Comparison of ENCODE assay signal across 12 mouse cellular contexts in genomic region chr14:121937601-121938255, GRCm38 (mm10). TPM values are rescaled to one million over a fixed set of nuclear protein-coding genes. Genes with fewer than 3 reads are reported as not detected.
DNase-seq lines count a peak whose midpoint lies in the region; ATAC-seq and TF ChIP-seq lines count a peak whose summit lies in the region.
"Had no signal": no experiment of that assay in that cellular context is flagged by ENCODE, and none has a peak within 500 bp of the region (broad histone marks: within the 10 kb centered on the region; RNA-seq: fewer than 3 reads in every experiment).

No protein-coding gene starts in this region.

- no peaks in the 10 kb centered on the region for H3K27me3 ChIP-seq in lung, embryonic 14.5 days (ENCODE audit: insufficient read depth, low read length)
- no peaks in the 10 kb centered on the region for H3K27me3 ChIP-seq in midbrain, embryonic 14.5 days (ENCODE audit: control insufficient read depth, insufficient read depth, low read length)

- H3K36me3 ChIP-seq in lung, embryonic 14.5 days (ENCODE audit: insufficient read depth) = no peaks in the 10 kb centered on the region; the same call in none of the 2 replicates
- H3K36me3 ChIP-seq in midbrain, embryonic 14.5 days (ENCODE audit: control insufficient read depth, insufficient read depth, low read length) = peaks cover 9% of the 10 kb centered on the region; the same call in 1 of the 2 replicates

- TF ChIP-seq CTCF in lung, embryonic 14.5 days (IDR thresholded peaks at IDR 0.05; ENCODE audit: low read depth) = no peak
- no peak for TF ChIP-seq CTCF in bone marrow, adult 2 months (IDR thresholded peaks at IDR 0.05; ENCODE audit: control insufficient read depth, insufficient read depth, low read length)

- TF ChIP-seq POLR2A in bone marrow, adult 2 months (IDR thresholded peaks at IDR 0.05; ENCODE audit: borderline replicate concordance, control insufficient read depth, low read depth, low read length) = peak; percentile 35; the same call in 1 of the 2 replicates

- H3K9me3 ChIP-seq in lung, embryonic 14.5 days (ENCODE audit: low read depth, low read length) = no peaks in the 10 kb centered on the region; the same call in 1 of the 2 replicates
- no peaks in the 10 kb centered on the region for H3K9me3 ChIP-seq in midbrain, embryonic 14.5 days (ENCODE audit: control insufficient read depth, low read length)

- H3K27ac ChIP-seq in lung, embryonic 14.5 days (ENCODE audit: low read depth) = 0 out of 2 replicates have a peak overlapping the region, but pooled peaks have one; percentile 32
- H3K27ac ChIP-seq in bone marrow, adult 2 months (ENCODE audit: control insufficient read depth, insufficient read depth, low read depth, low read length, poor library complexity) = peak overlapping the region; percentile 77
- no peak overlapping the region for H3K27ac ChIP-seq in midbrain, embryonic 14.5 days (replicated peaks; ENCODE audit: low read depth, low read length)

- WGBS in lung, embryonic 14.5 days = 73% methylated on average over 11 of the region's 11 CpGs
- WGBS in bone marrow, adult 2 months = 30% methylated on average over 11 of the region's 11 CpGs
- 90% methylated on average over 11 of the region's 11 CpGs for WGBS in midbrain, embryonic 14.5 days

- no peaks in the 10 kb centered on the region for H3K4me1 ChIP-seq in lung, embryonic 14.5 days (ENCODE audit: insufficient read depth)
- H3K4me1 ChIP-seq in bone marrow, adult 2 months (ENCODE audit: control insufficient read depth, insufficient read depth, low read length) = peaks cover 16% of the 10 kb centered on the region
- H3K4me1 ChIP-seq in midbrain, embryonic 14.5 days (ENCODE audit: control insufficient read depth, insufficient read depth, low read length) = no peaks in the 10 kb centered on the region

- no peak overlapping the region for H3K4me2 ChIP-seq in lung, embryonic 14.5 days
- no peak overlapping the region for H3K4me2 ChIP-seq in midbrain, embryonic 14.5 days (ENCODE audit: low read length)

- ATAC-seq in lung, embryonic 14.5 days (ENCODE audit: insufficient read depth) = no peak
- no peak for ATAC-seq in midbrain, embryonic 14.5 days (ENCODE audit: low FRiP score, low TSS enrichment)
- ATAC-seq: forebrain, embryonic 14.5 days had no signal

- H3K9ac ChIP-seq in lung, embryonic 14.5 days = no peak overlapping the region
- no peak overlapping the region for H3K9ac ChIP-seq in midbrain, embryonic 14.5 days (replicated peaks; ENCODE audit: low read length)

- H3K4me3 ChIP-seq in lung, embryonic 14.5 days (ENCODE audit: low read depth, low read length) = no peak overlapping the region
- H3K4me3 ChIP-seq in bone marrow, adult 2 months (replicated peaks; ENCODE audit: control insufficient read depth, low read depth, low read length) = no peak overlapping the region
- no peak overlapping the region for H3K4me3 ChIP-seq in midbrain, embryonic 14.5 days (replicated peaks; ENCODE audit: low read depth, low read length)

- no peak for DNase-seq in lung, embryonic 14.5 days
- no peak for DNase-seq in lung, postnatal 36 days
- peak; percentile 75 for DNase-seq in induced T-regulatory cell, adult 2 months (ENCODE audit: low read depth)
- DNase-seq in naive thymus-derived CD4-positive, alpha-beta T cell, adult 2 months (ENCODE audit: low read depth) = peak; percentile 64
- no peak for DNase-seq in cerebellum, postnatal 10 days
- DNase-seq in Muller cell, postnatal 12 days (ENCODE audit: inconsistent ontology term) = no peak
- no peak for DNase-seq in midbrain, embryonic 14.5 days
- DNase-seq: cerebellum, postnatal 36 days; kidney, adult 2 months; lung, adult 18-20 months had no signal

RNA-seq across cellular contexts. Expression of gene Gpr18, which starts 22.1 kb away (rescaled TPM):
- polyA plus RNA-seq in lung, embryonic 14.5 days (2014; fragmentation: Nextera tagmentation; extraction: Ambion mirVana) = 0.28 and 0.47 TPM in 2 replicates
- 2.8 and 3.4 TPM in 2 replicates for polyA plus RNA-seq in bone marrow, adult 2 months (2011; ENCODE audit: insufficient read depth, insufficient read length, low replicate concordance, missing spikeins)
- polyA plus RNA-seq in midbrain, embryonic 14.5 days (2014; fragmentation: Nextera tagmentation; extraction: Ambion mirVana) = not detected in 2 replicates
- polyA plus RNA-seq: forebrain, embryonic 14.5 days had no signal

RNA-seq across cellular contexts. Expression of gene Gpr183, which starts 27.3 kb away (rescaled TPM):
- 2.9 and 3.6 TPM in 2 replicates for polyA plus RNA-seq in lung, embryonic 14.5 days (2014; fragmentation: Nextera tagmentation; extraction: Ambion mirVana)
- polyA plus RNA-seq in bone marrow, adult 2 months (2011; ENCODE audit: insufficient read depth, insufficient read length, low replicate concordance, missing spikeins) = 0.83 and 1.5 TPM in 2 replicates
- 0.67 and 0.72 TPM in 2 replicates for polyA plus RNA-seq in midbrain, embryonic 14.5 days (2014; fragmentation: Nextera tagmentation; extraction: Ambion mirVana)

RNA-seq across cellular contexts. Expression of gene Ubac2, which starts 59.3 kb away (rescaled TPM):
- 61.1 and 65.0 TPM in 2 replicates for polyA plus RNA-seq in lung, embryonic 14.5 days (2014; fragmentation: Nextera tagmentation; extraction: Ambion mirVana)
- 9.4 and 21.6 TPM in 2 replicates for polyA plus RNA-seq in bone marrow, adult 2 months (2011; ENCODE audit: insufficient read depth, insufficient read length, low replicate concordance, missing spikeins)
- polyA plus RNA-seq in midbrain, embryonic 14.5 days (2014; fragmentation: Nextera tagmentation; extraction: Ambion mirVana) = 37.4 and 52.4 TPM in 2 replicates

Comparison
In these comparisons a context has a peak if more than half of its experiments do, and no peak if none do; other contexts are left out.
1. DNase-seq: peak in induced T-regulatory cell, adult 2 months (single experiment) and naive thymus-derived CD4-positive, alpha-beta T cell, adult 2 months (single experiment); none in lung, embryonic 14.5 days (single experiment), lung, postnatal 36 days (single experiment), cerebellum, postnatal 10 days (0 of 2), Muller cell, postnatal 12 days (single experiment) and midbrain, embryonic 14.5 days (single experiment).